Mouse (Mus musculus) B cell, adult 2 months (primary cell): ENCODE results near the gene Celf2.
A peak's percentile ranks its signal among the peaks of the same experiment; 100 is the strongest.
"Not testable (repeated sequence)": the region's sequence is repeated elsewhere in the genome, so short reads cannot be mapped to it uniquely, and the experiment has no call there.

Experiments
- DNase-seq, 2 experiments: peaks; one replicate each; pipeline ENCODE4 v3.0.0; 2022

Gene Celf2

GRCm38 (mm10) chr2:6575316-6575715, 934.0 kb downstream of the Celf2 start:
- DNase-seq: not testable (repeated sequence)

GRCm38 (mm10) chr2:6573640-6574039, 935.7 kb downstream of the Celf2 start:
- no peak for DNase-seq

- DNase-seq: no peak
Measured at GRCm38 (mm10) chr2:6572976-6573375, 936.4 kb downstream of the Celf2 start.

- no peak for DNase-seq
Measured at GRCm38 (mm10) chr2:6569040-6569542, 940.3 kb downstream of the Celf2 start.

- no peak for DNase-seq
Measured at GRCm38 (mm10) chr2:6565175-6565574, 944.2 kb downstream of the Celf2 start.

- DNase-seq: no peak
Measured at GRCm38 (mm10) chr2:6561337-6561736, 948.0 kb downstream of the Celf2 start.

GRCm38 (mm10) chr2:6560802-6561201, 948.6 kb downstream of the Celf2 start:
- DNase-seq: peak in 1 of 2 experiments; percentile 23

GRCm38 (mm10) chr2:6559581-6559980, 949.8 kb downstream of the Celf2 start:
- no peak for DNase-seq

GRCm38 (mm10) chr2:6558303-6559254, 950.8 kb downstream of the Celf2 start:
- DNase-seq: no peak

GRCm38 (mm10) chr2:6557749-6558148, 951.6 kb downstream of the Celf2 start:
- no peak for DNase-seq

GRCm38 (mm10) chr2:6556913-6557312, 952.5 kb downstream of the Celf2 start:
- no peak for DNase-seq

- DNase-seq: no peak
Measured at GRCm38 (mm10) chr2:6553656-6554055, 955.7 kb downstream of the Celf2 start.

- DNase-seq: no peak
Measured at GRCm38 (mm10) chr2:6549251-6549650, 960.1 kb downstream of the Celf2 start.

GRCm38 (mm10) chr2:6547139-6547664, 962.2 kb downstream of the Celf2 start:
- no peak for DNase-seq

- DNase-seq: no peak
Measured at GRCm38 (mm10) chr2:6546462-6547138, 962.8 kb downstream of the Celf2 start.

- peak; percentile 69 to 70 for DNase-seq
Measured at GRCm38 (mm10) chr2:6545127-6545931, 964.0 kb downstream of the Celf2 start.

- peak in 1 of 2 experiments; percentile 18 for DNase-seq
Measured at GRCm38 (mm10) chr2:6543650-6544049, 965.7 kb downstream of the Celf2 start.

GRCm38 (mm10) chr2:6542556-6543180, 966.7 kb downstream of the Celf2 start:
- peak in 1 of 2 experiments; percentile 15 for DNase-seq

GRCm38 (mm10) chr2:6540825-6541224, 968.5 kb downstream of the Celf2 start:
- no peak for DNase-seq

- DNase-seq: no peak
Measured at GRCm38 (mm10) chr2:6540092-6540491, 969.3 kb downstream of the Celf2 start.

- DNase-seq: no peak
Measured at GRCm38 (mm10) chr2:6538500-6538899, 970.9 kb downstream of the Celf2 start.

- no peak for DNase-seq
Measured at GRCm38 (mm10) chr2:6538031-6538430, 971.3 kb downstream of the Celf2 start.
